Mouse (Mus musculus) liver, postnatal 0 days (tissue): ENCODE results near the gene Gipr.

Experiments
- CTCF ChIP-seq: sonication (generic); IDR thresholded peaks from 2 replicates; pipeline ENCODE4 v1.5.1; 2016; ENCODE audit warnings: antibody characterized with exemption, low read depth
- EP300 ChIP-seq: IDR thresholded peaks from 2 replicates; pipeline ENCODE4 v1.6.1; 2016; ENCODE audit warnings: antibody characterized with exemption, low read depth, mild to moderate bottlenecking

DNA sequence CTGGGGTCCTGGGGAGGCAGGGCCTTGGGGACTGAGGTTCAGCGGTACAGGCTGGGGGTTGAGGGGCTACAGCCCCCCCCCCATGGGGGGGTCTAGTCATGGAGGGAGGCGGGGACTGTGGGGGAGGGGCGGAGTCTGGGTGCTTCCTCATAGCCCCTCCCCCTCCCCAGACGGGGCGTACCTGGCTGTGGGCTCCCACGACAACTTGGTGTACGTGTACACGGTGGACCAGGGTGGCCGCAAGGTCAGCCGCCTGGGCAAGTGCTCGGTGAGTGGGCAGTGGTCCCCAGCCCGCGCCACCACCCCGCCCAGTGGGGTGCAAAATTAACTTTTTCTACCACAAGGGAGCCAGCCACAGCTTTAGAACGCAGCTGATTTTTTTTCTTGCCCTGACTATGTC, 35.7 kb upstream of the Gipr start:
- no peak for TF ChIP-seq CTCF
- no peak for TF ChIP-seq EP300
